In the genomic region with DNA sequence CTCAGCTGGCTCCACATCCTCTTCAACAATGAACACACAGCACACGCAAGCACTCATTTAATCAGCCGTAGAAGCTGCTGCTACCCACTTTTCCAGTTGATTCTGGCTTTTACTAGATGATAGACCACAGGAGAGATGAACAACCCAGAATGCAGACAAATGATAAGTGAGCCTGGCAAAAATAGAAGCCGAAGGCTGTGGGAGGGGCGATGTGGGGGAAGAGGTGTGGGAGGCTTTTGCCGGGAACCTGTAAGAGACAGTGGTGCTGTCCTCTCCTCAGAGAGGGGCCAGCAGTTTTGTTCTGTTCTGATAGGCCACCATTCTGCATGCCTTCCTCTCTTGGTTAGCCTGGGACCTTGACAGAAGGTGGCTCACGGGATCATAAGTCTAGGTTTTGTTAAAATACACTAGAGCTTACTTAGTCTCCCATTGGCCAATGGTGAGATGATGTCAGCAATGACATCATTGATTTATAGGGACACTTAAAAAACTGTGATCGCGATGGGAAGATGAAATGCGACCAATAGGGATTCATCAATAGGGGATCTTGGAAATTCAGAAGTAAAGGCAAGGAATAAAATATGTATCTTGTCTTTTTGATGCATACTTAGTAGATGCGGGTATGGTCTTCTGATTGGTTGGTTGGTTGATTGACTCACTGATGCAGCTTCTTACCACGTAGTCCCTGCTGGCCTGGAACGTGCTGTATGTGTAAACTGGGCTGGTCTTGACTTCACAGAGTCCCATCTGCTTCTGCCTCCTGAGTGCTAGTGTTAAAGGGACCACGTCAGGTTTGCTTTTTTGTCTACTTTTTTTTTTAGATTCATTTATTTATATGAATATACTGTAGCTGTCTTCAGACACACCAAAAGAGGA, we compare ENCODE assay signal across 19 mouse cellular contexts. TPM values are rescaled to one million over a fixed set of nuclear protein-coding genes. Genes with fewer than 3 reads are reported as not detected.
A peak's percentile ranks its signal among the peaks of the same experiment; 100 is the strongest.
DNase-seq lines count a peak whose midpoint lies in the region; ATAC-seq and TF ChIP-seq lines count a peak whose summit lies in the region.
"Had no signal": no experiment of that assay in that cellular context is flagged by ENCODE, and none has a peak within 500 bp of the region (broad histone marks: within the 10 kb centered on the region; RNA-seq: fewer than 3 reads in every experiment).

No protein-coding gene starts in this region.

- peak overlapping the region; percentile 32; the same call in 1 of the 2 replicates for H3K27ac ChIP-seq in heart, embryonic 12.5 days (ENCODE audit: poor library complexity, severe bottlenecking)
- peak overlapping the region; percentile 99 for H3K27ac ChIP-seq in liver, embryonic 14.5 days
- H3K27ac ChIP-seq: embryonic facial prominence, embryonic 10.5 days; forebrain, embryonic 10.5 days; hindbrain, embryonic 12.5 days; limb, embryonic 10.5 days; neural tube, embryonic 12.5 days had no signal

- H3K9ac ChIP-seq in heart, embryonic 12.5 days, result no peak overlapping the region
- peak overlapping the region; percentile 77 for H3K9ac ChIP-seq in liver, embryonic 14.5 days (replicated peaks)
- H3K9ac ChIP-seq: hindbrain, embryonic 12.5 days; neural tube, embryonic 12.5 days had no signal

- no peaks in the 10 kb centered on the region for H3K27me3 ChIP-seq in heart, embryonic 12.5 days (replicated peaks)
- H3K27me3 ChIP-seq in liver, embryonic 14.5 days (ENCODE audit: control insufficient read depth, insufficient read depth, low read length), result no peaks in the 10 kb centered on the region
- H3K27me3 ChIP-seq: hindbrain, embryonic 12.5 days; neural tube, embryonic 12.5 days had no signal

- H3K4me1 ChIP-seq in heart, embryonic 12.5 days (replicated peaks), result peaks cover 60% of the 10 kb centered on the region
- H3K4me1 ChIP-seq in liver, embryonic 14.5 days (replicated peaks; ENCODE audit: control insufficient read depth in 2 of 2, insufficient read depth in 2 of 2, low read length in 1 of 2), result peaks cover 69 to 71% of the 10 kb centered on the region in 2 experiments

- peak overlapping the region; percentile 16; the same call in 1 of the 2 replicates for H3K4me2 ChIP-seq in heart, embryonic 12.5 days
- H3K4me2 ChIP-seq in liver, embryonic 14.5 days (ENCODE audit: low read depth), result peak overlapping the region; percentile 59
- H3K4me2 ChIP-seq: hindbrain, embryonic 12.5 days; midbrain, embryonic 11.5 days; neural tube, embryonic 12.5 days had no signal

- no peak overlapping the region for H3K4me3 ChIP-seq in heart, embryonic 12.5 days
- H3K4me3 ChIP-seq in liver, embryonic 14.5 days (ENCODE audit: insufficient read depth in 1 of 2, low read depth in 2 of 2, low read length in 2 of 2), result peak overlapping the region; percentile 32 to 54
- H3K4me3 ChIP-seq: embryonic facial prominence, embryonic 10.5 days; forebrain, embryonic 10.5 days; hindbrain, embryonic 12.5 days; limb, embryonic 10.5 days; neural tube, embryonic 12.5 days had no signal

- TF ChIP-seq CTCF in liver, embryonic 14.5 days (IDR thresholded peaks at IDR 0.05; ENCODE audit: low read depth), result no peak

- 60% methylated on average over 13 of the region's 13 CpGs for WGBS in heart, embryonic 12.5 days
- WGBS in liver, embryonic 14.5 days (ENCODE audit: insufficient replicate concordance), result 33% methylated on average over 13 of the region's 13 CpGs

- TF ChIP-seq EP300 in liver, embryonic 14.5 days (IDR thresholded peaks at IDR 0.05; ENCODE audit: low read depth), result peak; percentile 90

- DNase-seq in heart, adult 9 months (ENCODE audit: low spot score in 2 of 2), result no peak
- peak; percentile 92 for DNase-seq in c-Kit-positive CD71-positive TER-119-positive erythroid progenitor cells, embryonic 14.5 days (ENCODE audit: low spot score)
- peak; percentile 84 to 90 (median 88) for DNase-seq in liver, embryonic 14.5 days (ENCODE audit: low read depth in 3 of 3, low spot score in 3 of 3)
- no peak for DNase-seq in thymus, postnatal 0 days (ENCODE audit: low spot score)
- no peak for DNase-seq in cerebellum, postnatal 4 days (ENCODE audit: low spot score in 2 of 2)
- no peak for DNase-seq in adrenal gland, postnatal 36 days
- DNase-seq: B cell, adult 2 months; cerebellum, postnatal 10 days; heart, adult 18-20 months; kidney, postnatal 36 days had no signal

- no peaks in the 10 kb centered on the region for H3K36me3 ChIP-seq in heart, embryonic 12.5 days
- H3K36me3 ChIP-seq in liver, embryonic 14.5 days (replicated peaks; ENCODE audit: control insufficient read depth, insufficient read depth, low read depth), result peaks cover 2% of the 10 kb centered on the region
- H3K36me3 ChIP-seq: embryonic facial prominence, embryonic 10.5 days; forebrain, embryonic 10.5 days; hindbrain, embryonic 12.5 days; limb, embryonic 10.5 days; neural tube, embryonic 12.5 days had no signal

- ATAC-seq in heart, embryonic 12.5 days (ENCODE audit: insufficient number of reproducible peaks, low FRiP score), result no peak
- ATAC-seq in CD4-positive, CD25-positive, alpha-beta regulatory T cell, adult 4 months, result peak; percentile 9
- peak; percentile 71 for ATAC-seq in liver, embryonic 14.5 days (ENCODE audit: insufficient read depth)
- ATAC-seq: intestine, postnatal 0 days had no signal

- H3K9me3 ChIP-seq in heart, embryonic 12.5 days (replicated peaks), result no peaks in the 10 kb centered on the region
- H3K9me3 ChIP-seq in liver, embryonic 14.5 days (ENCODE audit: control insufficient read depth, low read length), result no peaks in the 10 kb centered on the region
- H3K9me3 ChIP-seq: embryonic facial prominence, embryonic 10.5 days; forebrain, embryonic 10.5 days; hindbrain, embryonic 12.5 days; limb, embryonic 10.5 days; neural tube, embryonic 12.5 days had no signal

RNA-seq across cellular contexts. Expression of gene Agfg1, which starts 2.7 kb away (rescaled TPM):
- polyA plus RNA-seq in heart, embryonic 12.5 days (2016; fragmentation: Nextera tagmentation; extraction: Ambion mirVana), result 46.4 and 47.0 TPM in 2 replicates
- 10 to 100 TPM; 18.8 to 32.8 TPM for polyA plus RNA-seq in CD4-positive, CD25-positive, alpha-beta regulatory T cell, adult 4 months (2017; shearing (Covaris generic))
- 43.8 and 47.8 TPM in 2 replicates for polyA plus RNA-seq in liver, embryonic 14.5 days (2012; rRNA removed)
- 59.4 and 65.3 TPM in 2 replicates for polyA plus RNA-seq in liver, embryonic 14.5 days (2014; fragmentation: Nextera tagmentation; extraction: Ambion mirVana)
- 45.2 and 50.4 TPM in 2 replicates for polyA plus RNA-seq in thymus, postnatal 0 days (2015; fragmentation: Nextera tagmentation; extraction: Ambion mirVana)
- total RNA-seq in adrenal gland, postnatal 36 days (2021), result 10 to 100 TPM; 52.5 to 60.5 TPM

Comparison
In these comparisons a context has a peak if more than half of its experiments do, and no peak if none do; other contexts are left out.
1. DNase-seq: peak in c-Kit-positive CD71-positive TER-119-positive erythroid progenitor cells, embryonic 14.5 days (single experiment) and liver, embryonic 14.5 days (3 of 3); none in heart, adult 9 months (0 of 2), thymus, postnatal 0 days (single experiment), cerebellum, postnatal 4 days (0 of 2) and adrenal gland, postnatal 36 days (0 of 2).